Mouse (Mus musculus) liver, adult 2 months (tissue): ENCODE measurements at regions not wholly inside any gene's neighbourhood (a gene's known extent, or its start where the extent isn't known, plus 50 kb on each side); places are given as distances from the start of the nearest gene placed in this dataset.

Experiments
- CTCF ChIP-seq: fragments of 200-500 bp; IDR thresholded peaks from 2 replicates; pipeline ENCODE4 v1.5.1; 2011; ENCODE audit warnings: low read depth, low read length, control low read depth
- POLR2A ChIP-seq: fragments of 200-500 bp; IDR thresholded peaks from 2 replicates; pipeline ENCODE4 v1.6.1; 2011; ENCODE audit warnings: low read length, control low read depth; ENCODE audit not compliant: insufficient read depth; ENCODE audit errors: extremely low read depth

- TF ChIP-seq CTCF (no peak), POLR2A (no peak)
These were observed 77.7 kb upstream of the Fbxo11 start for GRCm38 (mm10) chr17:88142809-88143208.
